Mouse (Mus musculus) adrenal gland, adult (tissue): ENCODE results near the gene Celsr1.

Source experiments
- DNase-seq, 2 experiments: peaks; one replicate each; pipeline ENCODE4 v3.0.0; 2022 to 2023; ENCODE audit warnings: low spot score in 1 of 2; ENCODE audit not compliant: inconsistent age in 2 of 2

The Celsr1 gene

GRCm38 (mm10) chr15:85963279-85963840 lies 70.2 kb downstream of the Celsr1 start:
- no peak for DNase-seq

- DNase-seq, result no peak
These were observed 70.9 kb downstream of the Celsr1 start for GRCm38 (mm10) chr15:85962691-85963090.

- no peak for DNase-seq
These were observed 71.9 kb downstream of the Celsr1 start for GRCm38 (mm10) chr15:85961651-85962050.

GRCm38 (mm10) chr15:85961131-85961530 lies 72.4 kb downstream of the Celsr1 start:
- no peak for DNase-seq

- no peak for DNase-seq
These were observed 77.4 kb downstream of the Celsr1 start for GRCm38 (mm10) chr15:85956202-85956601.

- no peak for DNase-seq
These were observed 80.1 kb downstream of the Celsr1 start for GRCm38 (mm10) chr15:85953458-85953857.

- peak in 1 of 2 experiments; percentile 33 for DNase-seq
These were observed 84.0 kb downstream of the Celsr1 start for GRCm38 (mm10) chr15:85949421-85950164.

GRCm38 (mm10) chr15:85947967-85948366 lies 85.6 kb downstream of the Celsr1 start:
- no peak for DNase-seq

- no peak for DNase-seq
These were observed 86.0 kb downstream of the Celsr1 start for GRCm38 (mm10) chr15:85947541-85947940.

- peak in 1 of 2 experiments; percentile 69 for DNase-seq
These were observed 97.9 kb downstream of the Celsr1 start for GRCm38 (mm10) chr15:85935627-85936049.

- peak in 1 of 2 experiments; percentile 67 for DNase-seq
These were observed 105.4 kb downstream of the Celsr1 start for GRCm38 (mm10) chr15:85928161-85928560.

GRCm38 (mm10) chr15:85921855-85922254 lies 111.7 kb downstream of the Celsr1 start:
- peak; percentile 72 to 83 for DNase-seq

GRCm38 (mm10) chr15:85919892-85920248 lies 113.7 kb downstream of the Celsr1 start:
- no peak for DNase-seq

GRCm38 (mm10) chr15:85919191-85919891 lies 114.2 kb downstream of the Celsr1 start:
- DNase-seq, result peak in 1 of 2 experiments; percentile 69

- peak in 1 of 2 experiments; percentile 80 for DNase-seq
These were observed 120.0 kb downstream of the Celsr1 start for GRCm38 (mm10) chr15:85913605-85914004.

GRCm38 (mm10) chr15:85909931-85910330 lies 123.6 kb downstream of the Celsr1 start:
- peak; percentile 57 to 64 for DNase-seq

GRCm38 (mm10) chr15:85909492-85909829 lies 124.1 kb downstream of the Celsr1 start:
- DNase-seq, result peak in 1 of 2 experiments; percentile 40

- DNase-seq, result peak; percentile 87
These were observed 124.7 kb downstream of the Celsr1 start for GRCm38 (mm10) chr15:85908660-85909491.

GRCm38 (mm10) chr15:85903826-85904225 lies 129.8 kb downstream of the Celsr1 start:
- peak in 1 of 2 experiments; percentile 34 for DNase-seq

- no peak for DNase-seq
These were observed 131.1 kb downstream of the Celsr1 start for GRCm38 (mm10) chr15:85902505-85902904.

GRCm38 (mm10) chr15:85900801-85901200 lies 132.8 kb downstream of the Celsr1 start:
- DNase-seq, result no peak
